Mouse (Mus musculus): Measurements from ENCODE around the gene Coa3.
"Not testable (repeated sequence)": the region's sequence is repeated elsewhere in the genome, so short reads cannot be mapped to it uniquely, and the experiment has no call there.

The Coa3 gene

GRCm38 (mm10) chr11:101278223-101279192, at the start of gene Coa3, which contains the start of gene Cntd1:
Gene Coa3, minus strand, starts transcription at chr11:101279114.
Gene Cntd1, plus strand, starts transcription at chr11:101279012.
- DNase-seq (ENCODE audit: low spot score in 2 of 2) = peak; percentile 90

GRCm38 (mm10) chr11:101327311-101327710, 48.4 kb upstream of the Coa3 start:
- DNase-seq (ENCODE audit: low spot score in 2 of 2) = no peak

- DNase-seq (ENCODE audit: low spot score in 2 of 2) = no peak
Observed at GRCm38 (mm10) chr11:101326147-101326546, 47.2 kb upstream of the Coa3 start.

- DNase-seq (ENCODE audit: low spot score in 2 of 2) = not testable (repeated sequence)
Observed at GRCm38 (mm10) chr11:101325201-101325600, 46.3 kb upstream of the Coa3 start.

GRCm38 (mm10) chr11:101324763-101325162, 45.8 kb upstream of the Coa3 start, which contains the start of gene Aoc2:
Gene Aoc2, plus strand, starts transcription at chr11:101325063.
- DNase-seq (ENCODE audit: low spot score in 2 of 2) = no peak

- peak; percentile 79 to 81 for DNase-seq (ENCODE audit: low spot score in 2 of 2)
Observed at GRCm38 (mm10) chr11:101323609-101324008, 44.7 kb upstream of the Coa3 start.

GRCm38 (mm10) chr11:101316501-101316917, 37.6 kb upstream of the Coa3 start:
- no peak for DNase-seq (ENCODE audit: low spot score in 2 of 2)

- DNase-seq (ENCODE audit: low spot score in 2 of 2) = peak; percentile 94 to 97
Observed at GRCm38 (mm10) chr11:101315665-101316500, 37.0 kb upstream of the Coa3 start, which contains the start of gene Psme3. Gene Psme3, plus strand, starts transcription at chr11:101316213.

- DNase-seq (ENCODE audit: low spot score in 2 of 2) = no peak
Observed at GRCm38 (mm10) chr11:101315082-101315650, 36.3 kb upstream of the Coa3 start.

GRCm38 (mm10) chr11:101314567-101314966, 35.7 kb upstream of the Coa3 start:
- DNase-seq (ENCODE audit: low spot score in 2 of 2) = no peak

- DNase-seq (ENCODE audit: low spot score in 2 of 2) = no peak
Observed at GRCm38 (mm10) chr11:101312150-101312549, 33.2 kb upstream of the Coa3 start.

- DNase-seq (ENCODE audit: low spot score in 2 of 2) = no peak
Observed at GRCm38 (mm10) chr11:101311083-101311482, 32.2 kb upstream of the Coa3 start.

GRCm38 (mm10) chr11:101307744-101308143, 28.8 kb upstream of the Coa3 start:
- DNase-seq (ENCODE audit: low spot score in 2 of 2) = no peak

- DNase-seq (ENCODE audit: low spot score in 2 of 2) = peak; percentile 97 to 98
Observed at GRCm38 (mm10) chr11:101302004-101302798, 23.3 kb upstream of the Coa3 start, which contains the start of gene Becn1. Gene Becn1, minus strand, starts transcription at chr11:101302286.

GRCm38 (mm10) chr11:101301299-101302003, 22.5 kb upstream of the Coa3 start:
- no peak for DNase-seq (ENCODE audit: low spot score in 2 of 2)

GRCm38 (mm10) chr11:101300881-101301280, 22.0 kb upstream of the Coa3 start:
- DNase-seq (ENCODE audit: low spot score in 2 of 2) = no peak

- DNase-seq (ENCODE audit: low spot score in 2 of 2) = no peak
Observed at GRCm38 (mm10) chr11:101295191-101295590, 16.3 kb upstream of the Coa3 start.

- DNase-seq (ENCODE audit: low spot score in 2 of 2) = no peak
Observed at GRCm38 (mm10) chr11:101291231-101291630, 12.3 kb upstream of the Coa3 start.

GRCm38 (mm10) chr11:101287306-101287705, 8.4 kb upstream of the Coa3 start:
- DNase-seq (ENCODE audit: low spot score in 2 of 2) = no peak

GRCm38 (mm10) chr11:101283805-101284204, 4.9 kb upstream of the Coa3 start:
- DNase-seq (ENCODE audit: low spot score in 2 of 2) = no peak

All from right cerebral cortex, adult 2 months (tissue).